Mouse (Mus musculus): ENCODE data around the gene Plekhg2. TPM values are rescaled to one million over a fixed set of nuclear protein-coding genes. Genes with fewer than 3 reads are reported as not detected.
A peak's percentile ranks its signal among the peaks of the same experiment; 100 is the strongest.
"Not testable (repeated sequence)": the region's sequence is repeated elsewhere in the genome, so short reads cannot be mapped to it uniquely, and the experiment has no call there.

Gene Plekhg2
- polyA plus RNA-seq, 1 experiment from 2014 or later, result 10.6 TPM

- peaks cover 53% of the 10 kb centered on the region for H3K36me3 ChIP-seq (ENCODE audit: control insufficient read depth, insufficient read depth)
- H3K9ac ChIP-seq (ENCODE audit: low read depth, low read length), result peak within 1 kb of the TSS; percentile 85
- peak within 1 kb of the TSS; percentile 80 for H3K27ac ChIP-seq (ENCODE audit: low read depth, low read length)
- H3K4me1 ChIP-seq (replicated peaks; ENCODE audit: control insufficient read depth, insufficient read depth, low read length), result no peaks in the 10 kb centered on the region; the same call in 1 of the 2 replicates
- under 1% methylated on average over 58 of the region's 58 CpGs for WGBS
- H3K9me3 ChIP-seq (ENCODE audit: control insufficient read depth), result no peaks in the 10 kb centered on the region
- ATAC-seq, result peak; percentile 92
- H3K27me3 ChIP-seq (replicated peaks; ENCODE audit: control insufficient read depth, insufficient read depth, low read length), result no peaks in the 10 kb centered on the region
- peak; percentile 4; the same call in 1 of the 2 replicates for TF ChIP-seq CTCF (IDR thresholded peaks at IDR 0.05; ENCODE audit: low read depth)
- H3K4me2 ChIP-seq (replicated peaks; ENCODE audit: low read depth), result peak within 1 kb of the TSS; percentile 91
- peak within 1 kb of the TSS; percentile 83 for H3K4me3 ChIP-seq (ENCODE audit: low read depth, low read length)
Observed at GRCm38 (mm10) chr7:28392429-28393271, 20.3 kb upstream of the Plekhg2 start, which contains the start of the genes Med29 and Paf1. Gene Med29, minus strand, starts transcription at chr7:28392708. Gene Paf1, plus strand, starts transcription at chr7:28392951.

- no peak for ATAC-seq
- WGBS, result 99% methylated on average over 3 of the region's 3 CpGs
- Histone ChIP-seq H3K27me3 (replicated peaks; ENCODE audit: control insufficient read depth, insufficient read depth, low read length) (no peaks in the 10 kb centered on the region), H3K9ac (ENCODE audit: low read depth, low read length) (no peak overlapping the region), H3K4me2 (replicated peaks; ENCODE audit: low read depth) (no peak overlapping the region), H3K9me3 (ENCODE audit: control insufficient read depth) (no peaks in the 10 kb centered on the region), H3K36me3 (ENCODE audit: control insufficient read depth, insufficient read depth) (peaks cover 50% of the 10 kb centered on the region), H3K4me1 (replicated peaks; ENCODE audit: control insufficient read depth, insufficient read depth, low read length) (peaks cover 5% of the 10 kb centered on the region; the same call in 1 of the 2 replicates), H3K27ac (ENCODE audit: low read depth, low read length) (peak overlapping the region; percentile 90; the same call in 1 of the 2 replicates), H3K4me3 (ENCODE audit: low read depth, low read length) (no peak overlapping the region)
- TF ChIP-seq CTCF (IDR thresholded peaks at IDR 0.05; ENCODE audit: low read depth), result no peak
Observed at GRCm38 (mm10) chr7:28390331-28390730, 17.9 kb upstream of the Plekhg2 start.

- peaks cover 11% of the 10 kb centered on the region; the same call in 1 of the 2 replicates for H3K4me1 ChIP-seq (replicated peaks; ENCODE audit: control insufficient read depth, insufficient read depth, low read length)
- not testable (repeated sequence) for H3K27ac ChIP-seq (ENCODE audit: low read depth, low read length); H3K4me3 ChIP-seq (ENCODE audit: low read depth, low read length); H3K9me3 ChIP-seq (ENCODE audit: control insufficient read depth); ATAC-seq; H3K27me3 ChIP-seq (replicated peaks; ENCODE audit: control insufficient read depth, insufficient read depth, low read length); H3K4me2 ChIP-seq (replicated peaks; ENCODE audit: low read depth); H3K9ac ChIP-seq (ENCODE audit: low read depth, low read length)
- 81% methylated on average over 7 of the region's 7 CpGs for WGBS
- peaks cover 46% of the 10 kb centered on the region for H3K36me3 ChIP-seq (ENCODE audit: control insufficient read depth, insufficient read depth)
Observed at GRCm38 (mm10) chr7:28387384-28387783, 15.0 kb upstream of the Plekhg2 start.

GRCm38 (mm10) chr7:28386877-28387276, 14.5 kb upstream of the Plekhg2 start:
- not testable (repeated sequence) for ATAC-seq; H3K9ac ChIP-seq (ENCODE audit: low read depth, low read length); H3K4me3 ChIP-seq (ENCODE audit: low read depth, low read length); H3K4me2 ChIP-seq (replicated peaks; ENCODE audit: low read depth); H3K27ac ChIP-seq (ENCODE audit: low read depth, low read length); H3K27me3 ChIP-seq (replicated peaks; ENCODE audit: control insufficient read depth, insufficient read depth, low read length); H3K9me3 ChIP-seq (ENCODE audit: control insufficient read depth)
- Histone ChIP-seq H3K36me3 (ENCODE audit: control insufficient read depth, insufficient read depth) (peaks cover 46% of the 10 kb centered on the region), H3K4me1 (replicated peaks; ENCODE audit: control insufficient read depth, insufficient read depth, low read length) (peaks cover 11% of the 10 kb centered on the region; the same call in 1 of the 2 replicates)
- WGBS, result 77% methylated on average over 6 of the region's 6 CpGs

- Histone ChIP-seq H3K9ac (ENCODE audit: low read depth, low read length) (no peak overlapping the region), H3K27ac (ENCODE audit: low read depth, low read length) (peak overlapping the region; percentile 57; the same call in 1 of the 2 replicates), H3K27me3 (replicated peaks; ENCODE audit: control insufficient read depth, insufficient read depth, low read length) (no peaks in the 10 kb centered on the region), H3K9me3 (ENCODE audit: control insufficient read depth) (no peaks in the 10 kb centered on the region), H3K4me2 (replicated peaks; ENCODE audit: low read depth) (no peak overlapping the region), H3K36me3 (ENCODE audit: control insufficient read depth, insufficient read depth) (peaks cover 46% of the 10 kb centered on the region), H3K4me1 (replicated peaks; ENCODE audit: control insufficient read depth, insufficient read depth, low read length) (peaks cover 11% of the 10 kb centered on the region; the same call in 1 of the 2 replicates), H3K4me3 (ENCODE audit: low read depth, low read length) (no peak overlapping the region)
- TF ChIP-seq CTCF (IDR thresholded peaks at IDR 0.05; ENCODE audit: low read depth), result peak; percentile 96
- ATAC-seq, result no peak
- WGBS, result 3% methylated on average over 4 of the region's 4 CpGs
Observed at GRCm38 (mm10) chr7:28386462-28386861, 14.1 kb upstream of the Plekhg2 start.

- WGBS, result 76% methylated on average over 7 of the region's 7 CpGs
- Histone ChIP-seq H3K9me3 (ENCODE audit: control insufficient read depth) (no peaks in the 10 kb centered on the region), H3K4me2 (replicated peaks; ENCODE audit: low read depth) (no peak overlapping the region), H3K4me3 (ENCODE audit: low read depth, low read length) (no peak overlapping the region), H3K9ac (ENCODE audit: low read depth, low read length) (no peak overlapping the region), H3K27ac (ENCODE audit: low read depth, low read length) (peak overlapping the region; percentile 57; the same call in 1 of the 2 replicates), H3K27me3 (replicated peaks; ENCODE audit: control insufficient read depth, insufficient read depth, low read length) (no peaks in the 10 kb centered on the region), H3K36me3 (ENCODE audit: control insufficient read depth, insufficient read depth) (peaks cover 46% of the 10 kb centered on the region), H3K4me1 (replicated peaks; ENCODE audit: control insufficient read depth, insufficient read depth, low read length) (peaks cover 11% of the 10 kb centered on the region; the same call in 1 of the 2 replicates)
- ATAC-seq, result no peak
- no peak for TF ChIP-seq CTCF (IDR thresholded peaks at IDR 0.05; ENCODE audit: low read depth)
Observed at GRCm38 (mm10) chr7:28386007-28386406, 13.6 kb upstream of the Plekhg2 start.

All from intestine, postnatal 0 days (tissue).